Mouse (Mus musculus) lung, embryonic 14.5 days (tissue): ENCODE measurements around the gene Gm13769. TPM values are rescaled to one million over a fixed set of nuclear protein-coding genes. Genes with fewer than 3 reads are reported as not detected.
"Not testable (repeated sequence)": the region's sequence is repeated elsewhere in the genome, so short reads cannot be mapped to it uniquely, and the experiment has no call there.

ENCODE experiments used
- ATAC-seq: fragments of 200-750 bp; cut with Nextera tagmentation; 2 replicates; pipeline ENCODE4 v1.8.0; 2017; ENCODE audit warnings: mild to moderate bottlenecking, moderate TSS enrichment, moderate library complexity; ENCODE audit not compliant: insufficient read depth
- DNase-seq: peaks from one replicate; pipeline ENCODE4 v3.0.0-alpha.2; 2015
- H3K27ac ChIP-seq: fragments of 300-500 bp; sonication (generic); 2 replicates; pipeline ENCODE4 v1.5.1; 2014; ENCODE audit warnings: low read depth, mild to moderate bottlenecking, moderate library complexity
- H3K27me3 ChIP-seq: fragments of 300-500 bp; sonication (generic); 2 replicates; pipeline ENCODE4 v1.6.1; 2014; ENCODE audit warnings: low read length, control low read depth; ENCODE audit not compliant: insufficient read depth
- H3K36me3 ChIP-seq: fragments of 300-500 bp; sonication (generic); 2 replicates; pipeline ENCODE4 v1.6.1; 2014; ENCODE audit warnings: control low read depth; ENCODE audit not compliant: insufficient read depth
- H3K4me1 ChIP-seq: fragments of 300-500 bp; sonication (generic); 2 replicates; pipeline ENCODE4 v1.6.1; 2014; ENCODE audit warnings: antibody characterized with exemption, control low read depth; ENCODE audit not compliant: insufficient read depth
- H3K4me2 ChIP-seq: fragments of 300-500 bp; sonication (generic); 2 replicates; pipeline ENCODE4 v1.6.1; 2014; ENCODE audit warnings: mild to moderate bottlenecking
- H3K4me3 ChIP-seq: fragments of 300-500 bp; sonication (generic); 2 replicates; pipeline ENCODE4 v1.5.1; 2014; ENCODE audit warnings: low read depth, low read length
- H3K9ac ChIP-seq: fragments of 300-500 bp; sonication (generic); 2 replicates; pipeline ENCODE4 v1.6.1; 2014
- H3K9me3 ChIP-seq: fragments of 300-500 bp; sonication (generic); 2 replicates; pipeline ENCODE4 v1.6.1; 2016; ENCODE audit warnings: low read depth, low read length, control low read depth
- CTCF ChIP-seq: IDR thresholded peaks from 2 replicates; pipeline ENCODE4 v1.5.1; 2016; ENCODE audit warnings: antibody characterized with exemption, low read depth
- WGBS: fragments of 180-500 bp; shearing (Covaris S2); extraction: QIAGEN DNeasy Blood & Tissue Kit; methylation state at CpG from one replicate; pipeline ENCODE4 v1.1.7; 2014; 5-methylcytosine and 5-hydroxymethylcytosine counted together
- polyA plus RNA-seq: library from polyadenylated mRNA; unstranded; fragments of >200 nt; fragmentation: Nextera tagmentation; extraction: Ambion mirVana; gene quantifications from 2 replicates; pipeline ENCODE4 v1.2.1, GENCODE M21; 2014

Gene Gm13769
- polyA plus RNA-seq = not detected in 2 replicates

GRCm38 (mm10) chr2:90321900-90322299, at the start of gene Gm13769:
Gm13769 (plus strand) TSS chr2:90322200.
- not testable (repeated sequence) for H3K4me1 ChIP-seq, ATAC-seq, H3K4me3 ChIP-seq, H3K9me3 ChIP-seq, DNase-seq, H3K27me3 ChIP-seq, H3K9ac ChIP-seq, H3K27ac ChIP-seq, H3K36me3 ChIP-seq, H3K4me2 ChIP-seq
- WGBS = no CpG with 5 or more reads among the region's 6 CpGs

GRCm38 (mm10) chr2:90292741-90293140, 29.3 kb upstream of the Gm13769 start, which contains the start of gene Olfr1272:
Olfr1272 (minus strand) TSS chr2:90292841.
- DNase-seq (no peak), ATAC-seq (no peak)
- TF ChIP-seq CTCF = no peak
- H3K36me3 ChIP-seq = no peaks in the 10 kb centered on the region
- H3K9ac ChIP-seq = no peak within 1 kb of the TSS
- H3K27me3 ChIP-seq = no peaks in the 10 kb centered on the region
- no peak within 1 kb of the TSS for H3K4me3 ChIP-seq
- H3K4me2 ChIP-seq = no peak within 1 kb of the TSS
- H3K27ac ChIP-seq = no peak within 1 kb of the TSS
- 93% methylated on average over 6 of the region's 6 CpGs for WGBS
- H3K4me1 ChIP-seq = no peaks in the 10 kb centered on the region
- H3K9me3 ChIP-seq = no peaks in the 10 kb centered on the region

GRCm38 (mm10) chr2:90346694-90347093, 24.7 kb downstream of the Gm13769 start:
- not testable (repeated sequence) for ATAC-seq, H3K4me2 ChIP-seq, DNase-seq, H3K9me3 ChIP-seq, H3K27me3 ChIP-seq, H3K27ac ChIP-seq, H3K4me3 ChIP-seq, H3K36me3 ChIP-seq, H3K9ac ChIP-seq, H3K4me1 ChIP-seq
- WGBS = no CpG with 5 or more reads among the region's 4 CpGs

GRCm38 (mm10) chr2:90351047-90351446, 29.0 kb downstream of the Gm13769 start:
- not testable (repeated sequence) for DNase-seq, H3K9me3 ChIP-seq, H3K4me3 ChIP-seq, H3K36me3 ChIP-seq, H3K4me2 ChIP-seq, H3K9ac ChIP-seq, H3K4me1 ChIP-seq, H3K27ac ChIP-seq, H3K27me3 ChIP-seq
- peak; percentile 38; the same call in 1 of the 2 replicates for ATAC-seq
- WGBS = no CpG with 5 or more reads among the region's 6 CpGs

GRCm38 (mm10) chr2:90351540-90351939, 29.5 kb downstream of the Gm13769 start:
- not testable (repeated sequence) for H3K36me3 ChIP-seq, H3K4me2 ChIP-seq, H3K4me1 ChIP-seq, H3K27me3 ChIP-seq, H3K4me3 ChIP-seq, H3K27ac ChIP-seq, H3K9ac ChIP-seq, H3K9me3 ChIP-seq, DNase-seq
- ATAC-seq = 0 out of 2 replicates have a peak, but pooled peaks have one; percentile 58
- no CpG with 5 or more reads among the region's 3 CpGs for WGBS

GRCm38 (mm10) chr2:90359229-90359628, 37.2 kb downstream of the Gm13769 start:
- not testable (repeated sequence) for H3K9ac ChIP-seq
- WGBS = no CpG with 5 or more reads among the region's 5 CpGs

GRCm38 (mm10) chr2:90360199-90360598, 38.2 kb downstream of the Gm13769 start:
- DNase-seq, ATAC-seq, H3K36me3 ChIP-seq, H3K27ac ChIP-seq, H3K27me3 ChIP-seq, H3K4me3 ChIP-seq, H3K9ac ChIP-seq, H3K4me1 ChIP-seq, H3K4me2 ChIP-seq, H3K9me3 ChIP-seq: not testable (repeated sequence)
- no CpG with 5 or more reads among the region's 4 CpGs for WGBS

More at GRCm38 (mm10) chr2:90359229-90359628, 37.2 kb downstream of the Gm13769 start:
- not testable (repeated sequence) for H3K4me1 ChIP-seq, H3K9me3 ChIP-seq, H3K27ac ChIP-seq, H3K36me3 ChIP-seq, DNase-seq, H3K4me3 ChIP-seq, H3K4me2 ChIP-seq, H3K27me3 ChIP-seq, ATAC-seq

Other genes with a start within 250 kb of the Gm13769 start
- gene Olfr1269, start 200.8 kb upstream of the Gm13769 start, polyA plus RNA-seq = not detected in 2 replicates
- gene Olfr32, start 179.9 kb upstream of the Gm13769 start, polyA plus RNA-seq = not detected in 2 replicates
- not detected in 2 replicates for gene Olfr1270, start 169.1 kb upstream of the Gm13769 start, polyA plus RNA-seq
- gene Olfr1506, start 97.7 kb upstream of the Gm13769 start, polyA plus RNA-seq = not detected in 2 replicates
- not detected in 2 replicates for gene Olfr142, start 64.6 kb upstream of the Gm13769 start, polyA plus RNA-seq
- gene Olfr1271, start 51.2 kb upstream of the Gm13769 start, polyA plus RNA-seq = not detected in 2 replicates
- gene Olfr1272, start 29.4 kb upstream of the Gm13769 start, polyA plus RNA-seq = not detected in 2 replicates
- gene Olfr1274-ps, start 76.5 kb downstream of the Gm13769 start, polyA plus RNA-seq = not detected in 2 replicates